Mouse (Mus musculus) liver, embryonic 14.5 days (tissue): ENCODE data around the gene Vmo1.

ENCODE experiments used
- CTCF ChIP-seq: IDR thresholded peaks from 2 replicates; pipeline ENCODE4 v1.5.1; 2016; ENCODE audit warnings: antibody characterized with exemption, low read depth, control low read depth
- EP300 ChIP-seq: IDR thresholded peaks from 2 replicates; pipeline ENCODE4 v1.6.1; 2016; ENCODE audit warnings: antibody characterized with exemption, low read depth

GRCm38 (mm10) chr11:70516352-70516751, 1.9 kb upstream of the Vmo1 start:
- peak; percentile 67 for TF ChIP-seq CTCF
- no peak for TF ChIP-seq EP300
